Mouse (Mus musculus): ENCODE measurements around the gene Hist2h2aa1. TPM values are rescaled to one million over a fixed set of nuclear protein-coding genes. Genes with fewer than 3 reads are reported as not detected.

Gene Hist2h2aa1
- total RNA-seq, 2 experiments from 2014 or later: 10,813 TPM; not detected in 1

DNA sequence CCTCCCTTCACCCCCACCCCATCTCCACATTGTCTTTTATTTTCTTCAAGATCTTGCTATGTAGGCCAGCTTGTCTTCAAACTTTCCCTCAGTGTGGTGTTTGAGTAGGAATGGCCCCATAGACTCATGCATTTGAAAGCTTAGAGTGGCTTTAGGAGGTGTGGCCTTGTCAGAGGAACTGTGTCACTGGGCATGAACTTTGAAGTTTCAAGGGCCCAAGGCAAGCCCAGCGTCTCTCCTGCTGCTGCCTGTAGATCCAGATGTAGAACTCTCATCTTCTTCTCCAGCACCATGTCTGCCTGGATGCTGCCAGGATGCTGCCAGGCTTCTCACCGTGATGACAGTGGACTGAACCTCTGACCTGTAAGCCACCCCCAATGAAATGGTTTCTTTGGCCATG, 16.5 kb upstream of the Hist2h2aa1 start:
- ATAC-seq (replicated peaks; ENCODE audit: poor library complexity): no peak

DNA sequence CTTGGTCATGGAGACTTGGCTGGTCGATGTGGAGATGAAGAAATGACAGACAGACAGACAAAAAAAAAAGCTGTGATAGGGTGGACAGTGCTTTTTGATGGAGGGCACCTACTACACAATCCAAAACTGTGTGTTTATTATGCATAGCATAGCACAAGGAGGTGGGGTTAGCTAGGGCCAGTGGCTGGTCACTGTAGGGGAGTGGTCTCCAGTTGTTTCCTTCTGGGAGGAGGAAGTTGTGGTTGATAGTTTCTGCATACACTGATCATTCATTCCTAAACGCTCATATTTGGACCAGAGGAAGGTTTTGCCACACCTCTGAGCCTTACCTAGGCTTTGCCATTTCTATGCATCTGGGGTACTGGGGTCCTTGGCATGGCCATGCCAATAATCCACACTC, 14.9 kb upstream of the Hist2h2aa1 start:
- peak; percentile 41; the same call in 1 of the 2 replicates for ATAC-seq (replicated peaks; ENCODE audit: poor library complexity)

- peak; percentile 40; the same call in 1 of the 2 replicates for ATAC-seq (replicated peaks; ENCODE audit: poor library complexity)
Measured at GRCm38 (mm10) chr3:96230910-96231757, 14.2 kb upstream of the Hist2h2aa1 start.

DNA sequence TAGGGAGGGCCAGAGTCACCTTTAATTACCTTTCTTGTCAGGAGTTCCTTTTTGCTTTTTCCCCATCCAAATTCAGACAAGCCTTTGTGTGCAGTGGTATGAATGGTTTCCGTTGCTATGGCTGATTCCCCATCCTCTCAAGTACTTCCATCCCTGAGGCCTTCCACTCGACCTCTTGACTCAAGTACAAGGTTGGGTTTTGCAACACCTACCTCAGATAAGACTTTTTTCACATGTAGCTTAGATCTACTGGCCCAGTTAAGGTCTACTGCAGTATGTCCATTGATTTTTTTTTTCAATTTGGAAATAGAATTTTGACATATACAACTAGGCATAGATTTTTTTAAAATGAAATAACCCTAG, 13.6 kb upstream of the Hist2h2aa1 start:
- ATAC-seq (replicated peaks; ENCODE audit: poor library complexity): no peak

- ATAC-seq (replicated peaks; ENCODE audit: poor library complexity): no peak
Measured at GRCm38 (mm10) chr3:96234914-96235313, 10.4 kb upstream of the Hist2h2aa1 start.

- no peak for ATAC-seq (replicated peaks; ENCODE audit: poor library complexity)
Measured at GRCm38 (mm10) chr3:96235836-96236235, 9.5 kb upstream of the Hist2h2aa1 start.

DNA sequence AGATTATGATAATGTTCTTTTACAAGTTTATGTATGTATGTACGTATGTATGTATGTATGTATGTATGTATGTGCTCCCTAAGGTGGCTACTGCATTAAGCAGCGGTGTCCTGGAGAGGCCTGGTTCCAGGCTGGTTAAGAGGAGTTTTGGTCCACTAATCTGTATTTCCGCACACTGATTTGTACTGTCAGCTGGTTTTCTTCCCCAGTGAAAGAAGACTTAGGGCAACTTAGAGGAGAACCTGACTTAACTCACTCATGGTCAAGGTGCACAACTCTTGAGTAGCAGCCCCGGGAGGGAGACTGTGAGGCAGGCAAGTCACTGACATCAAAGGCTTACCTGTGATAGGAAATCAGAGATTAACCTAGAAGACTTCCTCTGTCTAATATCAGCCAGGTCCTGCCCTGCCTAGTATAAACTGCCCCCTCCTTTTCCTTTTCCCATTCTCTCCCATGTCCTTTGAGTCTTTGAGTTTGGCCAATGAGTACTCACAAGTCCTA, 8.4 kb upstream of the Hist2h2aa1 start:
- no peak for ATAC-seq (replicated peaks; ENCODE audit: poor library complexity)

GRCm38 (mm10) chr3:96237335-96237903, 7.9 kb upstream of the Hist2h2aa1 start:
- ATAC-seq (replicated peaks; ENCODE audit: poor library complexity): no peak

DNA sequence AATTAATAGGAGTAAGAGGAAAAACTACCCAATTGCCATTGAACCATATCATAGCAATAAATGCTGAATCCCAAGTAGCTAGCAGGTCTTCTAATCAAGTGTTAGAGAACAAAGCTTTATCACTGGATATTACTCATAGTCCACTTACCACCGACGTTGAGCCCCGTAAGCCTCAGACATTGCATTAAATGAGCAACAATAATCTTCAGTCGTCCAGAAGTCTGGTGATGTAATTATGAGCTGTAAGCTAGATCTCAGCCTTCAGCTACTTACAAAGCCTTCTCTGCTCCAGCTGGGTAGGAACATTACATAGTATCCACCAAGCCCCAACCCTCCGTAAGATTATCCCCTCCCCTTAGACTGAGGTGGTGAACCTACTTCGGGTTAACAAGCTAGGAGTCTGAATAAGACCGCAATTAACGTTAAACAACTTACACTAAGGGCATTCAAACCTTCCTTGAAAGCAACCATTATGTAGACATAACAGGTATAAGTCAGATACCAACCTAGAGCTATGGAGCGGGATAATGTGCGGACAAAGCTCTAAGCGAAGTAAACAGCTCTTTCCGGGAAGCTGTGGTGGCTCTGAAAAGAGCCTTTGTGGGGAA, 7.3 kb upstream of the Hist2h2aa1 start:
- ATAC-seq (replicated peaks; ENCODE audit: poor library complexity): 0 out of 2 replicates have a peak, but pooled peaks have one; percentile 2

DNA sequence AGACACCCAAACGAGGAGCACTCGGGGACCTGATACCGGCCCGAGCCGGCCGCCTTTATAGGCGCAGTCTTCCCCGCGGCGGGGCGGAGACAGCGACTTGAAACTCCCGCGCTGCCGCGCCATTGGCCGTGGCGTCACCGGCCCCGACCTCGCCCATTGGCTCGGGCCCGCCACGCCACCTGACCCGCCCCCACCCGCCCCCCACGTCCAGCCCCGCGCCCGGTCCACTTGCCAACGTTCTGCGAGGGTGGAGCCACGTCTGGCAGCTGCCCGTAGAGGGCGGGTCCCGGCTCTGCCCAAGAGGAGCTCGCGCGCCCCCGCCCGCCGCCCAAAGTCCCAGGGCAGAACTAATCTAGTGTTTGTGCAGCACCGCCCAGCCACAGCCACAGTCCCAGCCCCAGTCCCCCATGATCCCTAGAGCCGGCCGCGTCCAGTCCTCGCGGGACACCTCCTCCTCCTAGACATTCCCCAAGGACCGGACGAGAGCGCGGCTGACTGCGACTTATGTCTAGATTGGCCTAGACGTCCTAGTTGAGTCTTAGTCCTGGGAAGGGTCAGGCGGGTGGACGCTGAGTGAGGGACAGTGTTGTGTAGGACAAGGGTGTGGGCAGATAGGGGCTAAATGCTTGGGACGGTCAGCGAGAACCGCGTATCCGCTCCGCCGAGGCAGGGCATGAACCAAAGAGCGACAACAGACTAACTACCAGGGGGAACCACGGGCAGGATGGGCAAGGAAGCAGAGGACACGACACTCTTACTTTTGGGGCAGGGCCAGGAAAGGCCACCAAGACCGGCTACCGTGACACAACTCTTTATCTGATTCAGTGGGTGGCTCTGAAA, 6.1 kb upstream of the Hist2h2aa1 start, which contains the start of gene Hist2h3c2:
Gene Hist2h3c2 (minus strand): TSS at position 174 of the 840 bp plus-strand sequence.
- ATAC-seq (replicated peaks; ENCODE audit: poor library complexity): peak; percentile 62

DNA sequence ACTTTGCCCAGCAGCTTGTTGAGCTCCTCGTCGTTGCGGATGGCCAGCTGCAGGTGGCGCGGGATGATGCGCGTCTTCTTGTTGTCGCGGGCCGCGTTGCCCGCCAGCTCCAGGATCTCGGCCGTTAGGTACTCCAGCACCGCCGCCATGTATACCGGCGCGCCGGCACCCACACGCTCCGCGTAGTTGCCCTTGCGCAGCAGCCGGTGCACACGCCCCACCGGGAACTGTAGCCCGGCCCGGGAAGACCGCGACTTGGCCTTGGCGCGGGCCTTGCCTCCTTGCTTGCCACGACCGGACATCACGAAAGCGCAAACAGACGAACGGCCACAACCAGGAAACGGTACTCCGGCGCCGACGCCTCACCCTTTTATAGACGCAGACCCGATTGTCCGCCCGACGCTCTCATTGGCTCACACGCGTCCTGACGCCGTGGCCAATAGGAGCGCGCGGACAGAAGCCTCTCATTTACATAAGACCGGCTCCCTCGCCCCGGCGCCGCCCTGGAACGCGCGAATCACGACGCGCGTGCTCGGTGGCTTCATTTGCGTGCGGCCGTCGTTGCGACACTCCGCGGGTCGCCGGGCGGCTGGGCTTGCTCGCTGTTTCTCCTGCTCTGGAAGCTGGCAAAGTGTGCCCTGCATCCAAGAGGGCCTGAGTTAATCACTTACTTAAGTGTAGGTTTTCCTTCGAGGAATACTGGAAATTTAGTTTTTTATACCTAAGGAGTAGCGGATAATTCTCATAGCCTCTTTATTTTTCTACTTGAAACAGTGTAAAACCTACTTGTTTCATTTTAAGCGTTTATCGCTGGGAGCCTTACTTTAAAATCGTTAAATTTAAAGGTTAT, 5.1 kb upstream of the Hist2h2aa1 start, which contains the start of gene Hist2h2aa2:
Gene Hist2h2aa2 (minus strand): TSS at position 328 of the 850 bp plus-strand sequence.
- ATAC-seq (replicated peaks; ENCODE audit: poor library complexity): peak; percentile 56

- no peak for ATAC-seq (replicated peaks; ENCODE audit: poor library complexity)
Measured at GRCm38 (mm10) chr3:96240799-96241197, 4.5 kb upstream of the Hist2h2aa1 start.

DNA sequence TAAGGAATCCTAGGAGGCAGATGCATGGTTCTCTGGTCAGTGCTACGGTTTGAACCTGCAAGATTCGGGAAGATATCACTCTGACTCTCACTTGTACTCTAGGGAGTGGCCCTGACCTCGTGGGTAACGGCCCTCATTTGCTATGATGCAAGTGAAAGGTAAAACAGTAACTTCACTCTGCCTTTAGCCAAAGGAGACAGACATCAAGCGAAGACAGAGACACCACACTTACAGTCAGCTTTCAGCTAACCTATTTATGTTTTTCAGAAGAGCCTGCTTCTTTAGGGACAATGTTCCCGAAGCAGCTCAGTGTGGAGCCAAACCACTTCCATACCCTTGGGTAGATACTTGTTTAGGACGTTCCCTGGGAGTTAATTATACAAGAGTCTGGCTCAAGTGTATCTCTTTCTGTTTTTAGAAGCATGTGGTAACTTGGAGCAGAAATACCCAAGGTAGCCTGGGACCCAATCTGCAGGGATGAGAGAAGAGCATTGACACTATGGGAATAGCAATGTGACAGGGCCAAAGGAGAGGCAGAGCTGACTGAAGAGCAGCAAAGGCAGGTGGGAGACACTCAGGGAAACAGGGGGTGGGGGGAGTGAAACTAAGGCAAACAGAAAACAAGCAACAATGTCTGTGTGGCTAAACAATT, 1.2 kb upstream of the Hist2h2aa1 start:
- no peak for ATAC-seq (replicated peaks; ENCODE audit: poor library complexity)

GRCm38 (mm10) chr3:96246018-96246417, 721 bp downstream of the Hist2h2aa1 start:
- peak; percentile 51 for ATAC-seq (replicated peaks; ENCODE audit: poor library complexity)

DNA sequence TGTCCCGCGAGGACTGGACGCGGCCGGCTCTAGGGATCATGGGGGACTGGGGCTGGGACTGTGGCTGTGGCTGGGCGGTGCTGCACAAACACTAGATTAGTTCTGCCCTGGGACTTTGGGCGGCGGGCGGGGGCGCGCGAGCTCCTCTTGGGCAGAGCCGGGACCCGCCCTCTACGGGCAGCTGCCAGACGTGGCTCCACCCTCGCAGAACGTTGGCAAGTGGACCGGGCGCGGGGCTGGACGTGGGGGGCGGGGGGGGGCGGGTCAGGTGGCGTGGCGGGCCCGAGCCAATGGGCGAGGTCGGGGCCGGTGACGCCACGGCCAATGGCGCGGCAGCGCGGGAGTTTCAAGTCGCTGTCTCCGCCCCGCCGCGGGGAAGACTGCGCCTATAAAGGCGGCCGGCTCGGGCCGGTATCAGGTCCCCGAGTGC, 1.1 kb downstream of the Hist2h2aa1 start, which contains the start of gene Hist2h3c1:
Gene Hist2h3c1 (plus strand): TSS at position 259 of the 430 bp plus-strand sequence.
- peak; percentile 62 for ATAC-seq (replicated peaks; ENCODE audit: poor library complexity)

DNA sequence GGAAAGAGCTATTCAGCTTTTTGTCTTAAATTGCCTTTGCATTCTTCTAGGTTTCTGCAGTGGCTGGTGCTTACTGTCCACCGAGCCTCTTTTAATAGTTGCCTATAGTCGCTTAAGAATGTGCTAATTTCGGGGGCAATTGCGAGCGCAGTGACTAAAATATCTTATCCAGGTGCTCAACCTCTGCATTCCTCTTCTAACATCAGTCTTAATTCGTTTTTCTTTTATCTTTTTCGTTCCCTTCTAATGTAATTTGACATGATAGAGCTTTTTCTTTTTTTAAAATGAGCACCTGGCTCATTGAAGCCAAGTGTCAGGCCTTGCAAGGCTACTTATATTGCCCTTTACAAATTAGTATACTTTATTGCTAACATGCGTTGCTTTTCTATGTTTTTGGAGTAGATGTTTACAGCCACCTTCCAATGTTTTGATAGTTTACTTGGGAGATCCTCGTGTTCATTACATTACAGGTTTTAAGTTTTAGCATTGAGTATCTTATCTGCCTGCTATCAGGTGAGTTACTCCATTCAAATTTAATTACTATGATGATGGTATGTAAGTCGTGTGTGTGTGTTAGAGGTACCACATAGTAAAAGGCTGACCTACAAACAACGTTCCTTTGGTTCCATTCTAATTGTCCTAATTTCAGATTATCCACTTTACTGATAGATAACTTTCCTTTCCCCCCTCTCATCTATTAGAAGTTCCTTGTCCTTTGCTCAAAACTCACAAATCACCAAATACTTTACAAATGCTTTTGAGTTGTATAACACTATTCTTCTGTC, 2.3 kb downstream of the Hist2h2aa1 start:
- no peak for ATAC-seq (replicated peaks; ENCODE audit: poor library complexity)

DNA sequence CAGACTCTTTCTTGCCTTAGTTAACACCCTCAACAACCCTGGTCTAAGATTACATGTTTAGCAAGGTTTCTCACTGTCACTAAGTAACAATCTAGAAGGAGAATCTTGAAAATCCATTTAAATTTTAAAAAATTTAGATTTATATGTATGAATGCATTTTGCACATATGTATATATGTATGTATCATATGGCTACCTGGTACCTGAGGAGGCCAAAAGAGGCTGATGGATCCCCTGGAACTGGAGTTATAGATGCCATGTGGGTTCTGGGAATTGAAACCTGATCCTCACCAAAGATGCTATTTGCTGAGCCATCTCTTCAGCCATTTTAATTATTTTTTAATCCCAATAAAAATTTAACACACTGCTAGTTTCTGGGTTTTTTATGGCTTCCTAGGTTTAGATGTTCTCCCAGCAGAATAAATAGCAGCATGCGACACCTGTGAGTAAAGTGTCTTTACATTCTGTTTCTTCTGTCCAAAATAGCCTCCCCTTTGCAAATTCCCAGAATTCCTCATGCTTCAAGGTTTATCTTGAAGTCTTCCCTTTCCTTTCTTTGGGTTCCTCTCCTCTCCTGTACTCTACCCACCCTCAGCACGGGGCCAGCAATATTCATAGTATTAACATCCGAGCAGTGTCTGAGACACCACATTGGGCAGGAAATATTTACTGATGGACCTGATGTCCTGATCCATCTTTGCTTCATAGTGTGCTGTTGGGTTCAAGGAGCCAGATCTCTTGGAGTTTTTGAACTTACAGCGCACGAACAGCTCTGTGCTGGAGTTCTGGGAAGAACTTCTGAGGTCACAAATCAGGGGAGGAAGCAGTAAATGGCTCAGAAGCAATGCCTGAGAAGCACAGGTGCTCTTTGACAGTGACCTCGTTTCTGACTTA, 3.1 kb downstream of the Hist2h2aa1 start:
- no peak for ATAC-seq (replicated peaks; ENCODE audit: poor library complexity)
